Mouse (Mus musculus) cerebral cortex, adult 2 months (tissue): ENCODE data around the gene Gsg1l.

Source experiments
- WGBS: fragments of 180-500 bp; shearing (Covaris S2); methylation state at CpG from one replicate; pipeline ENCODE4 v1.1.7; 2018; 5-methylcytosine and 5-hydroxymethylcytosine counted together

Gsg1l gene

DNA sequence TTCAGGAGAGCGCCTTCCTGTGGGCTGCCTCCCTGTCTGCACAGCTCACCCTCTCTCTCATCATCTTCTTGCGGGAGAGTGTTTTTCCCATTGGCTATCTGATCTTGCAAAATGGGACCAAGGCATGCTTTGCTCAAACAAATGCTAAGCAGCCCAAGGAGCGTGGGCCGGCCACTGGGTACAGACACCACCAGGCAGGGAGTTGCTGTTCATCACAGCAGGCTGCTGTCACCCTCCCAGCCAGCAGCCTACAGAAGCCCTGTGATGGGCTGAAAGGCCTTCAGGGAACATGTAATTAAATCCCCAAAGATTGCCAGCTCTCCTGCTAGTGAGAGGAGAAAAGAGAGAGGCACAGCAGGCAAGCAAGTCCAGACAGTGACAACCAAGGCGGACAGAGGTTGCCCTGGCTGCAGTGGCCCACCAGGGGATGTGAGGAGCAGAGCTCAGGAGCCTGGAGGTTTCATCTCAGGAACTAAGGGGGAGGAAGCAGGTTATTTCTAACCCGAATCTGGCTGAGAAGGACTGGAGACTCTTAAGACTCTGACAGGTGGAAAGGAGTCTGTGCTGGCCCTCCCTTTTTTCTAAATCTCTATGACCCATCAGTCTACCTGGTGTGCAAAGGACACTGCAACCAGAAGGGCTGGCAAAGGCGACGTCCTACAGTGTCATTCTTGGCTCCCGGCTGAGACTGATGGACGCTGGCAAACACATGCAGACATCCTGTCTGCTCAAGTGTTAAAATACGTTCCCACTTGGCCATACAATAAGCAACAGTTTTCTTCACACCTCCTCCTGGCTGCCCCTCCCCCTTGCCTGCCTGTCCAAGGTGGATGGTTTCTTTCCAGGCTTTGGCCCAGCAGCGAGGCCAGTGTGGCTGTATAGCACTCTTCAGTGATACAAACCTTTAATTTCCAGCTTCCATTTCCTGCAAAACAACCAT, 98.0 kb downstream of the Gsg1l start:
- WGBS, result 47% methylated on average over 12 of the region's 12 CpGs

DNA sequence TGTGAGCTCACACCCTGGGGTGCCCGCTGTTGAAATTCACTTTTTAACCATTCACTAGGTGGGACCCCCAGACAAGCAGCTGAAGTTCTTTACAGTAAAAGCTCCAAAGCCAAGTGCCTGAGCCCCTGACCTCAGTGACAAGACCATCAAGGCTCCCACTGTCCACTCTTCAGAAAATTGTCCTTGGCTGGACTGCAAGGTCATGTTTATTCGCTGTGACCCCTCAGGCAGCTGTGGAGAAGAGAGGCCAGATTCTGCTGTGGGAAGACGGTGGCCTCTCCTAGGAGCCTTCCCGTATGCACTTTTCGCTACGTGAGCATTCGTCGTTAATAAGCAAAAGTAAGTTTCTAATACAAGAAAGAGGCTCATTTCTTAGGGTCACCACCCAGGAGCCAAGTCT, 102.6 kb downstream of the Gsg1l start:
- 84% methylated on average over 8 of the region's 8 CpGs for WGBS

DNA sequence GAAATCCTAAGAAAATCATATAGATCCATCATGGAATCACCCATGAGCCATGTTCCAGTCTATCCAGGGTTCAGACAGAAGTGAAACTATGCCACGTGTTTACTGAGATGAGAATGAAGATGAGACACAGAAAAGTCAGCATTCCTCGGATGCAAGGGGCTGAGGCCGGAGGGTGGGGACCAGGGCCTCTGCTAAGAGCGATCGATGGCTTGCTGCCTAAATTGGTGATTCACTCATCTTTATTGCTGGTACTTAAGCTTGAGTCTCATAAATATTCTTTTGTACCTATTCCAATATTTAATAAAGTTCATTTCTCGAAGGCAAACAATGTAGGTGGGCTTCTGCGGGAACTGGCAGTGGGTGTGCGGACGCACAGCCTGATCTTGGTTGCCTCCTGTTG, 105.5 kb downstream of the Gsg1l start:
- WGBS, result 82% methylated on average over 9 of the region's 9 CpGs

DNA sequence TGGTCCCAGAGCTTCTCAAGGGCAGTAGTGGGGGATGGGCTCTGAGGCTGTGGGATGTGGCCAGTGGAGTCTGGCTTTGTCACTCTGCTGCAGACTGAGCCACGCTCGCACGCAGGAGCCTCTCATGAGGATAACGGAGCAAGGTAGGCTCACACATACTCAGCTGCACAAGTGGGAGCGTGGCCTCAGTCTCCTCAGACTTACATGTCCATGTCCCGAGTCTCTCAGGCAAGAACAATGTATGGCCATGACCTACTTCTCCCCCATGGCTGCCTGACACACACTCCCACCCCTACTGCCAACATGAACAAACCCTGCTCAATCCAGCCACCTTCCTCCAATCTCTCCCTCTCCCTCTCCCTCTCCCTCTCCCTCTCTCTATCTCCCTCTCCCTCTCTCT, 106.8 kb downstream of the Gsg1l start:
- 79% methylated on average over 6 of the region's 6 CpGs for WGBS

DNA sequence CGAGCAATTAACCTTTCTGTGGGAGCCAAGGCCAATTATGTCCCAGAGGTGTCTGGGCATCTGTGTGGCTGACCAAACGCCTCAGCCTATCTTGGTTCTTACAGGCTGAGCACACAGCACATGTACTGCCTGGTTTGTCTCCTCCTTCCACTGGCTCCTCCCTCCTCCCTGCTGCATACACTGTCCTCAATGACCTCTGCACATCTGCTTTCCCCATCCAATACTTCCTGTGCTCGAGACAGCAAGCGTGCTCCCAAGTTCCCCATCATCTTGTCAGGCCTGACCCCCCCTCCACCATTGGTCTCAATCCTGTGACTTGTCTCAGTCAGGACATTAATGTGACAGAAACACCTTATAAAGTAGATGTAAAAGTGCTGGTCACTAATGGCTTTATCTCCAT, 108.3 kb downstream of the Gsg1l start:
- 69% methylated on average over 4 of the region's 4 CpGs for WGBS

DNA sequence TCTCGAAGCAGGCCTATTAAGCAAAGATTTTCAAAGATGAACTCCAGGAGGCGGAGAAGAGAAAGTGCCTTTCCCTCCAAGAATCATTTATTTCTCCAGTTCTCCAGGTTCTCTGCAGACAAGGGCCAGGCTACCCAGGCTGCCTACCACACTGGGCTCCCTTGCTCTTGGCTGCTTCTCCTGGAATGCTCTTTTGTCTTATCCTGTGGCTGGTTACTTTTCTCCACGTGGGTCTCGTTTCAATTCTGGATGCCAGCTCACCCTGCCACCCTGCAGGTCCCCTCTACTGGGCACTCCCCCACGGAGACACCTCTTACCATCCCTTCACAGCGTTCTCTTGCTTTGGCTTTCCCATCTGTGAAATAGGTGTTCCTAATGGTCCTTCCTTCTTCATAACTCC, 109.4 kb downstream of the Gsg1l start:
- 56% methylated on average over 6 of the region's 6 CpGs for WGBS

DNA sequence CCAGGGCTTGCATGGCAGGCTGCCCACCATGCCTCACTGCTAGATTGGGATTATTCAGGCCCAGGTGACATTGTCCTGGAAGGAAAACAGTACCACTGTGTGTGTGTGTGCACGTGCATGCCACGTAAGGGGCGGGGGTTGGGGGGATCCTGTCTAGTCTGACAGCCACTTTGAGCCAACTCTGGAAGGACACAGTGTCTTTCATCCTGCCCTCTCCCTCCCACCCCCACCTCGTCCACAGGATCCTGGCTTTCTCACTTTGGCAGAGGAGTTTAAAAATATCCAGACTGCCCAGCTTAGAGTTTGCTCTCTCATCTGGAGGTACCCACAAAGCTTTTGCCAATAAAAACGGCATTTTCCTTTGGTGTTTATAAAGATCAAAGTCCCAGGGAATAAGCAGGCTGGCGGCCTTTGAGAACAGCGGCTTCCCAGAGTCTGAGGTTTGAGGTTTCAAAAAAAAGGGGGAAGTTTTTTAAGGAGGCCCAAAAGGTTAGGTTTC, 110.0 kb downstream of the Gsg1l start:
- 43% methylated on average over 7 of the region's 7 CpGs for WGBS

DNA sequence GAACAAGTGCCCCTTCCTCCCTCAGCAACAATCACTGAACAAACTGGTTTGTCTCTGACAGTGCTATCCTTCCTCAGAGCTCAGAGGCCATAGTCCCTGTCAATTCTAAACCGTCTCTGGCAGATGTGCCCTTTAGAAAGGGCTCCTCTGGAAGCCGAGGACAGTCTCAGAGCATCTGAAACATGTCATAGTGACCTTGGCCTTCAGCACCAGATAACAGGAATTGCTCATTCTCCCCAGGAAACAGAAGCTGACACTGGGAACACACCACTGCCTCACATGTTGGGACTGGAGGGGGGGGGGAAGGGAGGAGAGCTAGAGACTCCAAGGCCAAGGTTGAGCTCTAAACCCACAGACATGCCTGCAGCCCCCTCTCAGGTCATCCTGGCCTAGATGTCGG, 113.1 kb downstream of the Gsg1l start:
- 90% methylated on average over 3 of the region's 3 CpGs for WGBS

DNA sequence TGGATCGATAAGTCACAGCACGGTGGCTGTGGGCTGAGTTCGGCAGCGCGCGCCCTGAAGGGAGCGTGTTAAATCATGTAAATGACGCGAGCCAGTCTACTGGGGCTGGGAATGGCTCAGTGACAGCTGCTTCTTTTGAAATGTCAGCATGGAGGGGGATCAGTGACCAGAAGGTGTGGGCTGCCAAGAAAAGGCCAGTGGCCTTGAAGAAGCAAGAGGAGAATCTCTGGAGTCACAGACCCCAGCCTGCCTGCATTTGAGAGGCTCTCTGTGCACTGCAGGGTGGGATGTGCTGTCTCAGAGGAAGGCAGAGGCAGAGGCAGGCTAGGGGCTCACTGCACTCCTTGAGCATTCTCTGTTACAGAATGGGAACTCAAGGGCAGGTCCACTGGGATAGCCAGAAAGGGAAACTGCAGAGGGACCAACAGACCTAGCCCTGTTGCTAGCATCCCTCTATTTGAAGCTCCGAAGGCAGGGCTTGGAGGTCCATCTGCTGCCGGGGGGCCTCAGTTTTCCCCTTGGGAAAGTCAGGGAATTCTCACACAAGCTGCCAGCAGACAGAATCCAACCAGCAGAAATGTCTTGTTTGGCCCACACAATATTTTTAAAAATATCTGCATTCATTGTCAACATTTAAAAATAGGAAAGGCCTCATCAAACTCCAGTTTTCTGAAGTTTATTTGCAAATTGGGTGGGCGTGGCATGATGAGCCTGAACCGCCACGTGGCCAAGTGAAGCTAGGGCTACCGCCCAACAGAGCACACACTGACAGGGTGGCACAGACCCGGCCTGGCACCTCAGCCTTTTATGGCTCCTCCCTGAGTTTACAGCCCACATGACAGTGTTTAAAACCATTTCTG, 115.6 kb downstream of the Gsg1l start:
- 62% methylated on average over 16 of the region's 16 CpGs for WGBS

DNA sequence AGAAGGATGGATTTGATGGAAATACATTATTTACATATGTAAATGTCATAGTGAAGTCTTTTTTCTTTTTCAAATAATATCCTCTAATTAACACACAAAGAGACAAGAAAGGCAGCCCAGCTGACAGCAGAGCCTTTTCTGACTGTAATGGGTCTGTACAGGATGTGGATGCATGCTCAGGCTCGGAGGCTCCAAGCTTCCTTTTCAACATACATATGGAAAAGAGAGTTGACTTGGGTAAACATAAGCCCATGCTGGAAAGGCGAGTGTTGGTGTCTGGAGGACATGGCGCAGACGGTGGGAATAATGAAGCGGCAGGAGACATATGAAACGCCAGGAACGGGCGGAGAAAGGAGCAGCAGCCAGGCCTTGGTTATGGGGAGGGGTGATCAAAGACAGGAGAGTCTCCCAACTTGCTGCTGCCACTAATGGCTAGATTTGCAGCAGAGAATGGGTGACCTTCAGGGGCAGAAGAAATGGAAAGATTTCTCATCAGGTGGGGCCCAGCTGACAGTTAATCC, 118.1 kb downstream of the Gsg1l start:
- WGBS, result 72% methylated on average over 8 of the region's 8 CpGs

DNA sequence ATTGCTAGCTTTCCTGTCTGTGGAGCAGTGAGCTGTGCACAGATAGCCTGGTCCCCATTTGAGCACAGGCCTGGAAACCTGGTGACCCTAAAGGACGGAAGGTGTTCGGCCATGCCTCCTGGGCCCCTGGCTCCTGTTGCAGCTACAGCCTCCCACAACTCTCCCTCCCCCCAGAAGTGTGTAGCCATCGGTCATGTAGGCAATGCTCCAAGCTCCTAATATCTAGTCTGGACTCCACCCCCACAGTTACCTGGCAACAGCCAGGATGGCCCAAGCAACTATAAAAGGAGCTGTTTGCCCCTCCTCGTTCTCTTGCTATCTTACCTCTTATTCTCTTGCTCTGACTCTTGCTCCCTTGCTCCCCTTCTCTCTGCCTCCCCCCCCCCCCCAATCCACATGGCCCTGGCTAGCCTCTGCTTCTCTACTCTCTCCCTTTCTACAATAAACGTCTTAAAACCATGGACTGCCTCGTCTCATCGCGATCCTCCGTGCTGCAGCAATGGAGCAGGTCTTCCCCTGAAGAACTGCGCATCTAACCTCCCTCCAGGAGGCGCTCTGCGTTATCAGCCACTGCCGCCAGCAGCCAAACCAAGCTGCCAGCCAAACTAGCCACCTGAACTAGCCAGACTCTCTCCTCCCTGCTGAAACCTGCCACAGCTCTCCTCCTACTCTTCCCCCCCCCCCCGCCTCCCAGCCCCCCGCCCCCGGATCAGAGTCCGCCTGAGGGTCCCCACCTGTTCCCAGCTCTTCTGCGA, 122.7 kb downstream of the Gsg1l start:
- 62% methylated on average over 18 of the region's 18 CpGs for WGBS

DNA sequence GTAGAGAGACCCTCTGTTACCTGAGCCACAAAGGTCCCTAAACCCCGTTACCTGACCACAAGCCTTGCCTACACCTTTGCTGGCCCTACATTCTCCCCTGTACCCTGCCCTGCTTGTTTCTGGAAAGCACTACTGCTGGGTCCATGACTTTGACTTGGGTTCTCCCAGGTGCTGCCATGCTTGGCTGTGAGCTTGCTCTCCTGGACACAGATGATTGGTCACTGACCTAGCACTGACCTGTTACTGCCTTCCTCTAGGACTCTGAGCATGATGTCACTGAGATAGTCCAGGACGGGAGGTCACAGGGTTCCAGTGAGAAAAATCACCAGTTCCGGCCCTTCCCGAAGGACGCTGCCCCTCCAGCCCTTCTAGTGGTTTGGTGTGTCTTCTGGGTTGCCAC, 123.4 kb downstream of the Gsg1l start:
- 98% methylated on average over 5 of the region's 5 CpGs for WGBS

DNA sequence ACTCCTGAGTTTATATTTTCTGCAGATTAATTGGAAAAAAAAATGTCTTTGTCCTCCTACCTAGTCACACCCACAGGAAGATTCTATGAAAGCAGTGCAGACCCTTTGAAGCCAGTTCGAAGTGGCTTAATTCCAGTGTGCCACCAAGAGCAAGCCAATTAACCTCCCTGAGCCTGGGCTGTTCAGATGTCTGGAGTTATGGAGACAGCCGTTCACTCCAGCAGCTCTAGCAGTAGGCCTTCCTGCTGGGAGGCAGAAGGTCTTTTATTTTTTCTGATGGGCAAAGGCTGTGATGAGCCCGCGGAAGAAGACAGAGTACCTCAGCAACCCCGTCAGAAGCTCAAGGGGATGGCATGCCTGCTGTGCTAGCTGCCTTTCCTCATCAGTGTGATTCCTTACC, 127.2 kb downstream of the Gsg1l start:
- 69% methylated on average over 5 of the region's 5 CpGs for WGBS

DNA sequence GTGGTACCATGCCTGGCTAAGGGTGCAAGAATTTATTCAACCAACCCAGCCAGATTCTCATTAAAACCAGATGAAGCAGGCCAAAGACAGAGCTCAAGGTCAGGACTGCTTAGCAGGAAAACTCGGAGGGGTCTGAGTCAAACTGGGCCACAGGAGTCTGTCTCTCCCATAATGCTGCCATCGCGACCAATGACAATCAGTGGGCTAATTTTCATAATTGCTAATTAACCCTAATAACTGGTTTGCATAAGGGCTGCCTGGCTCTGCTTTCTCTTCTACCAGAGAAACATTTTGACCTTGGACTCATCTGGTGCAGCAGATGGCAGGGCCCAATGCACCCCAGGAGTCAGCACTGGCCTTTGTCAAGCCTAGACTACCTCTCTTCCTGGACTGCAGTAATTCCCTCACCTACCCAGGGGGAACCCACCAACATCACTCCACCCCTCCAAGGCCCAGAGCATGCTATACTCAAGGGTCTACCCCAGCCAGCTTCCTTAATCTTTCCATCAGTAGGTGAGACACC, 127.8 kb downstream of the Gsg1l start:
- WGBS, result 73% methylated on average over 3 of the region's 3 CpGs

DNA sequence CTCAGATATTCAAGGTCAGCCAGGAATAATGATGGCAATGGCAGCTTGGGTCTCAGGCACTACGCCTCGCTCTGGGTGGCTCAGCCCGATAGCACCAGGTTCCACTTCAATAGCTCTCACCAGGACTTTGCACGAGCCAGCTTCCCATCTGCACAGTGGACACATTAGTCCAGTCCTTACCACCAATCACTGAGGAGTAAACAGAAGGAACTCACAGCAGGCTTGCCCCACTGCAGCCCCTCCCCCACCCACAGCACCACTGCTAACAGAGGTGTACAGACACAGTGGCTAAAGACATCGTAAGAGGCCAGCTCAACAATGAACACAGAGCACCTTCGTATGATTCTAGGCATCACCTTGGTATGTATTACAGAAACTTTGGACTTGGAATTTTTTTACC, 128.4 kb downstream of the Gsg1l start:
- WGBS, result 88% methylated on average over 6 of the region's 6 CpGs

DNA sequence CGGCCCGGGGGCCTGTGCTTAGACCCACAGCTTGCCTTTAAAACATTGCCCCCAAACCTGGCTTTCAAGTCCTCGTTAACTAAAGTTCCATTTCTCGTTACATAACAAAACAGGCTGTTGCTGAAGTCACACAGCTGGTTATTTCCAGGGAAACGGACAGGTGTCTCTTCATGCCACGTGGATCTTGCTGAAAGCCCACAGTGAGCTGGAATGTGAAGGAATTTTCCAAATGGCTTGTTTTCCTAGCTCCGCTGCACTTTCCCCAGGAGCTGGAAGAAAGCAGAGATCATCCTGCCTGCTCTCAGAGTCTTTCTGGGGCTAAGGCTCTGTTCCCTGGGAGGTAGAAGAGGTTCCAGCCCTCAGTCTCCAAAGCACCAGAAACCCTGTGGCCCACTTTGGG, 130.3 kb downstream of the Gsg1l start:
- WGBS, result 68% methylated on average over 7 of the region's 7 CpGs

DNA sequence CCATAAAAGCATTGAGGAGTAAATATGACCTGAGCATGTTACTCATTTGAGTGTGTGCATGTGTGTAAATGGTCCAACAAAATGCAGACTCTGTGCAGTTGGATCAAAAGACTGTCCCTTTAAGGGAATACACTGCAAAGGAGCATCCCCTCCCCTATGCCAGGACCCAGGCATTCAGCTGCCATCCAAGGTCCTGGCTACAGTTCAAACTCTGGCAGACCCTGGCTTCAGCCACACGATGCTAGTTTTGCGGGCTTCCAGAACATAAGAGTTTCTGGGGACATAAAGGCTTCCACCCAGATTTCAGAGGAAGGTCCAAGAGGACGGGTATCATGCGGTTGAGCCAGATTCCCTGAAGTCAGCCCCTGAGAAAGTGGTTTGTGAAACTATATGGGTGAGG, 133.2 kb downstream of the Gsg1l start:
- 72% methylated on average over 4 of the region's 4 CpGs for WGBS

DNA sequence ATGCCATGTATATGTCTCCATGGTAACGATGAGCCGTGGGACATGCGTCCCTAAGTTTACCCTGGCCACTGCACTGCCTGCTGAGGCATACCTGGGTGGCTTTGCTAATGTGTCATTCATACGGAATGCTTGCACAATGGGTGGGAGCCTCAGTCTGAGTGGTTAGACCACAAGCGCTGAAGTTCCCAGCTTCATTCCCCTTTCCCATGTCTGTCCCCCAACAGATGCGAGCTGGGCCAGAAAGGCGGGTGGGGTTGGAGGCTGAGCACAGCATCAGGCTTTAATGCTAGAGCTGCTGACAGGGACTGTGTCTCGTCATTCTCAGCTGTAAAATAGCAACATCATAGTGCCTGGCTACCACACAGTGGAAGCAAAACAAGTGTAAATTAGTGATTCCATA, 136.3 kb downstream of the Gsg1l start:
- WGBS, result 68% methylated on average over 8 of the region's 8 CpGs

DNA sequence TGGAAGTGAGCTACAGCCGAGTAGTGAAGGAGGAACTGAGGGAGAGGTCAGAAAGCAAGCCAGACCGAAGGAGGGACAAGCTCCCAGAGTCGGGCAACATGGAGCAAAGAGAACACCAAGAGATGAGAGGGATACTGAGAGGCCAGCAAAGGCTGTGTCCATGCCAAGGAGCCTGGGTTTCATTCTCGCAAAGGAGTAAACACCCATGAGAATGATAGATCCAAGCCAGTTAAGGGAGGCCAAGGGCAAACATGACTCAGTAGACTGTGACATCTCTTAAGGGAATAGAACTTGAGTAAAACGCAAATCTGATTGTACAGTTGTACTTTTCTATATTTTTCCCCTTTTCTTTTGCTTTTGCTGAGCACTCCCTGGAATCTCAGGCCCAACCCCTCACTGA, 137.6 kb downstream of the Gsg1l start:
- 91% methylated on average over 5 of the region's 5 CpGs for WGBS

DNA sequence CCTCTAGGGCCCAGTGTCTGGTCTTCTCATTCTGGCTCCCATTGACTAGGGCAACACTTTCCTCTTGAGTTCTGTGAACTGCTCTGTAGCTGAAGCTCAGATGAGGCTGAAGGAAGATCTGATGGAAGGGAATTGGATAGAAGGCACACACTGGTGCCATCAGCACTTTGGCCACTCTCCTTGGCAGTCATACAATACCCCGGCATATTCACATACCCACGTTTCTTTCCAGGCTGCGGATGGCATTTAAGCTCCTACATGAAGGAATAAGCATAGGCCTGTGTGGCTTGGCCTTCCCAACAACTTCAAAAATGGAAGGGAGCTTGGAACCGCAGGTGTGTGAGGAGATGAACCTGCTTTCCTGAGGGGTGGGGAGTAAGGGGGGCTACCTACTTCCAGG, 138.7 kb downstream of the Gsg1l start:
- 70% methylated on average over 4 of the region's 4 CpGs for WGBS

DNA sequence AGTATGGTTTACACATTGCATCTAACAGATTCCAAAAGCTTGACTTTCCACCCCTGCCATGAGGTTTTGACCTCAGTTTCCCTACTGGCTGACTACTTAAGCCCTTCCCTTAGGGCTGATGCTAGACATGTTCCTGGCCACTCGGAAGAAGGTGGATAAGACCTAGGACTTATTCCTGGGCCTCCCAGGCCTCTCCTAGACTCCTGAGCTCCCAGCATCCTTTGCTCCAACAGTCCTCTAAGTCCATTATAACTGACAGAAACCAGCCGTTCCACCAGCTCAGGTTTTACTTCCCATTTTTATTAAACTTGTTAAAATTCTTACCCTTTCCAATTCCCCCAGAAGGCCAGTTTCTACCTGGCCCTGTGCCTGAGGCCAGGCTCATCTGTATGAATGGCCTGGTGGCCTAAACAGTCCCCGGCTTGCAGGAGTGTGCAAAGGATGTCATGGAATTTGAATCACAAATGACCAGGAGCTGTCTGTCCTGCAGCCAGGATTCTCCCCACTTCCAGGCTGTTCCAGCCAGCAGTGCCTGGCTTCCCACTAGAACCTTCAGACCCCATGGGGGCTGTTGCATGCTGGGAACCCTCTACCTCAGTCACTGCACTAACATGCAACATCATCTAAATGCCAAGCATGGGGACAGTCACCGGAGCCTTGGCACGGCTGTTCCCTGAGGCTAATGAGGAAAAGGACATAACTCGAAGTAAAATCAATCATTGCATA, 139.7 kb downstream of the Gsg1l start:
- WGBS, result 67% methylated on average over 6 of the region's 6 CpGs
